Mouse (Mus musculus) heart, embryonic 10.5 days (tissue): ENCODE results near the gene Osbpl2. TPM values are rescaled to one million over a fixed set of nuclear protein-coding genes. Genes with fewer than 3 reads are reported as not detected.
A peak's percentile ranks its signal among the peaks of the same experiment; 100 is the strongest.

Experiments
- DNase-seq: peaks from one replicate; pipeline ENCODE4 v3.0.0-alpha.2; 2017; ENCODE audit warnings: low spot score
- H3K27ac ChIP-seq: fragments of 300-500 bp; sonication (generic); 2 replicates; pipeline ENCODE4 v1.5.1; 2016; ENCODE audit warnings: mild to moderate bottlenecking
- H3K27me3 ChIP-seq: fragments of 300-500 bp; sonication (generic); 2 replicates; pipeline ENCODE4 v1.6.1; 2016; ENCODE audit warnings: mild to moderate bottlenecking; ENCODE audit not compliant: poor library complexity, insufficient read depth, severe bottlenecking
- H3K36me3 ChIP-seq: fragments of 300-500 bp; sonication (generic); 2 replicates; pipeline ENCODE4 v1.6.1; 2016; ENCODE audit warnings: mild to moderate bottlenecking, moderate library complexity
- H3K4me1 ChIP-seq: fragments of 300-500 bp; sonication (generic); 2 replicates; pipeline ENCODE4 v1.6.1; 2016; ENCODE audit warnings: mild to moderate bottlenecking
- H3K4me3 ChIP-seq: fragments of 300-500 bp; sonication (generic); 2 replicates; pipeline ENCODE4 v1.5.1; 2016; ENCODE audit warnings: mild to moderate bottlenecking, moderate library complexity
- H3K9me3 ChIP-seq: fragments of 300-500 bp; sonication (generic); 2 replicates; pipeline ENCODE4 v1.6.1; 2016; ENCODE audit warnings: mild to moderate bottlenecking, moderate library complexity
- WGBS: fragments of 180-500 bp; shearing (Covaris S2); methylation state at CpG from one replicate; pipeline ENCODE4 v1.1.7; 2016; 5-methylcytosine and 5-hydroxymethylcytosine counted together
- microRNA-seq: library from miRNA; unstranded; fragments of <30 nt; microRNA quantifications from one replicate; pipeline ENCODE4, GENCODE M21; 2017
- polyA plus RNA-seq: library from polyadenylated mRNA; unstranded; fragments of >200 nt; fragmentation: Nextera tagmentation; extraction: Ambion mirVana; gene quantifications from 2 replicates; pipeline ENCODE4 v1.2.1, GENCODE M21; 2016

Gene Osbpl2
- polyA plus RNA-seq, 1 experiment from 2014 or later: 29.7 TPM

DNA sequence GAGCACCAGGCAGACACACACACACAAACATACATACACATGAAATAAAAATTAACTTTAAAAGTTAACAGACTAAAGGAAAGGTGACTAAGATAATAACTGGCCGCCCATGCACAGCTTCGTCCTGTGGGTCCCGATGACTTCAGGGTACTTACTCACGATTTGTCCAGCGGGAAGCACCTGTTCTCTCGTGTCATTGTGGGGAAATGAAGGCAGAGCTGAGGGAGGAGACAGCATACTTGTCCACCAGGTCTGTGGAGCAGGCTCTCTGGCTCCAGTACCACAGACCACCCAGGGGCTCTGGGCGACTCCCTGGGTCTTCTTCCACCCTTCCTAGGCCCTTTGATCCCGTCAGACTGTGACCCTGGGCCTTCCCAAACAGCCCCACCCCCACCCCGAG is 82.2 kb downstream of the Osbpl2 start:
- 78% methylated on average over 9 of the region's 9 CpGs for WGBS
- no peak overlapping the region for H3K4me3 ChIP-seq
- H3K4me1 ChIP-seq: peaks cover 34% of the 10 kb centered on the region
- H3K27ac ChIP-seq: no peak overlapping the region
- peaks cover 56% of the 10 kb centered on the region for H3K36me3 ChIP-seq
- DNase-seq: no peak
- H3K9me3 ChIP-seq: no peaks in the 10 kb centered on the region
- no peaks in the 10 kb centered on the region for H3K27me3 ChIP-seq

DNA sequence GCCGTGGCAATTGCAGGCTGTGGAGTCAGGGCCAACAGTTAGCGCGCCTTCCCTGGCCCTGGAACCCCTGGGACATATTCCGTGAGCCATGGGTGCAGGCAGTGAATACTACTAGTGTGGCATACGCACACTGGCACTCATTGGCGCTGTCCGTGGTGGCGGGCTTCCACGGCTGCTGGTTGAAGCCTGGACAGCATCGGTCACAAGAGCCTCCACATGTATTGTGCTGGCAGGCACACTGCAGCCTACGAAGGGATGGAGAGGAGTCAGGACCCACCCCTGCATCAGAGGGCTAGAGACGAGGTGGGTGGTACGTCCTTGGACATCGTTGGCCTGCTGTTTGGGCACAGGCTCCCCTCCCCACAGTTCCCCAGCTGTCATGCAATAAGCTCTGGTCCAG is 83.2 kb downstream of the Osbpl2 start:
- no peak overlapping the region for H3K4me3 ChIP-seq

DNA sequence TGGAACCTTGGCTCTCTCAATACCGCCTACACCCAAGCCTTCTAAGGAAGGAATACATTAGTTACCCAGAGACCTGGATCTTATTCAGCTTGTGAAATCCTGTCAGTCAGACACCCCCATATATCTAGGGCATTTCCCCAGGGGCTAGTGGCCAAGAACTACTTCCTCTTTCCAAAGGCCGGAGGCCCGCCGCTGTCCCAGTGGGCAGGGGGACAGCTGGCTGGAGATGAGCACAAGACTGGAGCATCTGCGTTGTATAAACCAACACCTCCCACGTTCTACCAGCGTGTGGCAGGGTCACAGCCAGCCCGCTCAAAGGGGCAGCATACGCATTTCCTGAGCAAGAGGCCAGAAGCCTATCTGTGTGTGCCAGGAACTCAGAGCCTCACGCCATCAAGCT is 83.7 kb downstream of the Osbpl2 start:
- H3K36me3 ChIP-seq: peaks cover 53% of the 10 kb centered on the region
- WGBS: 82% methylated on average over 10 of the region's 10 CpGs

More for the DNA sequence above, 83.2 kb downstream of the Osbpl2 start:
- H3K27me3 ChIP-seq: no peaks in the 10 kb centered on the region
- 89% methylated on average over 14 of the region's 14 CpGs for WGBS
- H3K9me3 ChIP-seq: no peaks in the 10 kb centered on the region
- peaks cover 55% of the 10 kb centered on the region for H3K36me3 ChIP-seq
- no peak overlapping the region for H3K27ac ChIP-seq
- DNase-seq: no peak
- peaks cover 29% of the 10 kb centered on the region for H3K4me1 ChIP-seq

DNA sequence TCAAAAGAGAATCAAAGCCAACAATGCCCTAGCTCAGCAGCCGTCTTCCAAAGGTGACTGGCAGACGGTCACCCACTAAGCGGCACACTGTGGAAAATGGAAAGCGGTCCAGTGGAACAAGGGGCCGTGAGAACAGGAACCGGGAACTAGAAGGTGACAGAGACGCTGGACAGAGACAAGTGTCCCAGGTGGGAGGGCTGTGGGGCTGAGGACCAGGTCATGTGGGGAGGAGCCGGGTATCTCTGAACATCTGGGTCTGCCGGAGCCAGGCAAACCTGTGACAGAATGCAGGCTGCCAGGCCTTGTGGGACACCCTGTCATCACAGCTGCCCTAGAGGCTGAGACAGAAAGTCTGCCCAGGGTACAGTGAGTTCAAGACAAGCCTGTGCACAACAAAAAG is 85.4 kb downstream of the Osbpl2 start:
- 65% methylated on average over 9 of the region's 9 CpGs for WGBS
- DNase-seq: no peak

More for the DNA sequence above, 83.7 kb downstream of the Osbpl2 start:
- H3K4me1 ChIP-seq: peaks cover 26% of the 10 kb centered on the region
- no peak overlapping the region for H3K4me3 ChIP-seq
- H3K27ac ChIP-seq: no peak overlapping the region
- no peaks in the 10 kb centered on the region for H3K9me3 ChIP-seq
- no peaks in the 10 kb centered on the region for H3K27me3 ChIP-seq
- no peak for DNase-seq

DNA sequence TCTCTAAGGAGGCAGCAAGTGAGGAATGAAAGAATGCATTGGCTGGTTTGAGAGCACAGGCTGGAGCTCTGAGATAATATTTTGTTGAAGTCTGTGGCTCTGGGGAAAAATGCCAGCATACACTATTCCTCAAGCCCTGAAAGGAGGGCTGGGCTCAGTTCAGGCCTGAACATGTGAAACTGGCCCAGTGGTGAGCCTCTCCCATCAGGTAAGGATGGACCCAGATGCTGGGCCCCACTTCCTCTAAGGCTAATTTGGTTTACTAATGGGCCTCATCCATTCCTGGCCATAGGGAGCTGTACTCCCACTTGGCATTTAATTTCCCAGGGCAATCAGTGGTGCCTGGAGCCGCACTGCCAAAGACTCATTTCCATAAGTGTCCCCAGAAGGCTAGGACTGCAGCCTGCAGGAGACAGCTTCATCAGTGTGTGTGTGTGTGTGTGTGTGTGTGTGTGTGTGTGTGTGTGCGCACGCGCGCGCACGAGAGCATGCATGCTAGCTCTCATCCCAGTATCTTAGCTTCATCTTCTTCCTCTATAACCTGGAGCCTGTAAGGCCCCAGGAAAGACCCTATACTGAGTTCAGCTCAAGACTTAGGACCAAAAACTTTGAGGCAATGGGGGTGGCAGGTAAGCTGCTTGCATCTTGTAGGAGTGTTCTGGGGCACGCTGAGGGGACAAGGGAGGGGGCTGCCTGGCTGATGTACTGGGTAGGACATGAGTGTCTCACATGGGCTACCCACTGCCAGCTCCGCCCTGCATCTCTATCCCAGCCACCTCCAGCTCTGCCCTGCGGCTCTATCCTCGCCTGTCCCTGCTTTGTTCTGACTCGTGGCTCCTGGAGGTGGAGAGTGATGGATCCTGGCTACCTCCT is 86.2 kb downstream of the Osbpl2 start:
- H3K27me3 ChIP-seq: no peaks in the 10 kb centered on the region
- no peak overlapping the region for H3K27ac ChIP-seq
- no peak for DNase-seq
- H3K9me3 ChIP-seq: no peaks in the 10 kb centered on the region
- H3K4me1 ChIP-seq: peaks cover 28% of the 10 kb centered on the region
- peaks cover 42% of the 10 kb centered on the region for H3K36me3 ChIP-seq
- H3K4me3 ChIP-seq: no peak overlapping the region
- WGBS: 89% methylated on average over 12 of the region's 12 CpGs

More for the DNA sequence above, 85.4 kb downstream of the Osbpl2 start:
- Histone ChIP-seq H3K27me3 (no peaks in the 10 kb centered on the region), H3K9me3 (no peaks in the 10 kb centered on the region), H3K27ac (no peak overlapping the region), H3K4me1 (peaks cover 31% of the 10 kb centered on the region), H3K4me3 (no peak overlapping the region), H3K36me3 (peaks cover 44% of the 10 kb centered on the region)

DNA sequence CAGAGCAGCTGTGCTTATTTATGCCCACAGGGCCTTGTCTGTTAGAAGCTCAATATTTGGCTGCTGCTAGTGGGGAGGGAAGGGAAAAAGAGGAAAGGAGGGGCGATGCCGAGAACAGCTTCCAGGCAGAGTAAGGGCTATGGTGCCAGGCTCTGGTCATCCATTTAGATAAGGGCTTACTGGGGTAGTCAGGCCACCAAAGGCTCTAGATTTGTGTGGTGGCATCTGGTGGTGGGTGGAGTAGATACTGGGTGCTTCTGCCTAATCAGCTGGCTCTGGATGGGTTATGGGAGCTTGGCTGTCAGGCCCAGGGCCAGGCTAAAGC is 86.8 kb downstream of the Osbpl2 start:
- H3K4me1 ChIP-seq: peaks cover 26% of the 10 kb centered on the region
- 71% methylated on average over 2 of the region's 2 CpGs for WGBS
- no peak for DNase-seq
- no peaks in the 10 kb centered on the region for H3K27me3 ChIP-seq
- peaks cover 42% of the 10 kb centered on the region for H3K36me3 ChIP-seq
- H3K27ac ChIP-seq: no peak overlapping the region
- no peak overlapping the region for H3K4me3 ChIP-seq
- no peaks in the 10 kb centered on the region for H3K9me3 ChIP-seq

DNA sequence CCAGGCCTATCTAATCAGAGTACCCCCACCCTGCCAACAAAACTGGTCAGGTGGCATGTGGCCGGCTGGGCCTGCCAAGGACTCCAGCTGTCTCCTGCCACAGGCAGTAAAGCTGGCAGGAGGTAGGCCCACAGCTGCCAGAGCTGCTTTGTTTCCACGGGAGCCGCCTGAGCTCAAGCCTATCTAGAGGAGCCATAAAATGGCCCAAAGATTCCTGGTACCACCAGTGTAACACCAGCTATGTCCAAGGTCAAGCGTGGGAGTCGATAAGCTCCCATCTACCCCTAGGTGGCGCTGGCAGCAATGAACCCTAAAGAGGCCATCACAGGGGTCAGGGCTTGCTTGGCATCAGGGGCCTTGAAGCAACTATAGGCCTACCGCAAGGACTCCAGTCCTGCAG is 88.7 kb downstream of the Osbpl2 start:
- 0 out of 2 replicates have a peak overlapping the region, but pooled peaks have one; percentile 62 for H3K27ac ChIP-seq
- 58% methylated on average over 7 of the region's 7 CpGs for WGBS
- no peak overlapping the region for H3K4me3 ChIP-seq
- peaks cover 23% of the 10 kb centered on the region for H3K4me1 ChIP-seq
- H3K27me3 ChIP-seq: no peaks in the 10 kb centered on the region
- no peak for DNase-seq
- H3K9me3 ChIP-seq: no peaks in the 10 kb centered on the region
- H3K36me3 ChIP-seq: peaks cover 38% of the 10 kb centered on the region

DNA sequence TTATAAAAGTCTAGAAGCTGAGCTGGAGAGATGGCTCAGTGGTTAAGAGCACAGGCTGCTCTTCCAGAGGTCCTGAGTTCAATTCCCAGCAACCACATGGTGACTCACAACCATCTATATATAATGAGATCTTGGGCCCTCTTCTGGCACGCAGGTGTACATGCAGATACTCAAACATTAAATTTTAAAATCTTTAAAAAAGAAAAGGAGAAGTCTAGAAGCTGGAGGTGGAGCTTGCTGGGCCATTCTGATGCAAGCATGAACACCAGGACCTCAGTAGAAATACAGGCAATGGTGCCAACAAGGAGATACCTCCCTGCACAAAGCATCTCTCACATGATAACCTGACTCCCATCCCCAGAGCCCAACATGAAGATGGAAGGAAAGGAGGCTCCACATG is 89.9 kb downstream of the Osbpl2 start:
- 90% methylated on average over 1 of the region's 1 CpGs for WGBS
- no peak for DNase-seq
- H3K36me3 ChIP-seq: peaks cover 42% of the 10 kb centered on the region
- H3K4me1 ChIP-seq: peaks cover 28% of the 10 kb centered on the region
- H3K9me3 ChIP-seq: no peaks in the 10 kb centered on the region
- H3K27ac ChIP-seq: no peak overlapping the region
- H3K4me3 ChIP-seq: no peak overlapping the region
- H3K27me3 ChIP-seq: no peaks in the 10 kb centered on the region

DNA sequence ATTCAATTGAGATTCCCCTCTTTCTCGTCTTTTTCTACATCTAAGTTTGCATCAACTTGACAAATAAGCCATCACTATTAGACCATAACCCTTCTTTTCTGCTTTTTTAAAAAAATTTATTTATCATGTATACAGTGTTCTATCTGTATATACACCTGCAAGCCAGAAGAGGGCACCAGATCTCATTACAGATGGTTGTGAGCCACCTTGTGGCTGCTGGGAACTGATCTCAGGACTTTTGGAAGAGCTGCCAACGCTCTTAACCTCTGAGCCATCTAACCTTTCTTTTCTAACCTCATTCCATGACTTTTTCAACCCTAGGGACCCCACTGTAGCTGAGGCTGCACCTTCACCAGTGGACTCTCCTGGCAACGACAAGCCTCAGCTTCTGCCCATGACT is 93.1 kb downstream of the Osbpl2 start:
- Histone ChIP-seq H3K4me3 (no peak overlapping the region), H3K9me3 (no peaks in the 10 kb centered on the region), H3K36me3 (peaks cover 28% of the 10 kb centered on the region), H3K27ac (no peak overlapping the region), H3K27me3 (no peaks in the 10 kb centered on the region), H3K4me1 (peaks cover 44% of the 10 kb centered on the region)
- DNase-seq: no peak
- WGBS: 90% methylated on average over 3 of the region's 3 CpGs

Small RNA genes lying within 50 kb of the gene (microRNA-seq; reads per million reads assigned to microRNA genes)
- not detected for gene Mir7005

Other genes starting within 250 kb of the Osbpl2 start
- gene Taf4, start 142.7 kb upstream of the Osbpl2 start, polyA plus RNA-seq: 2.2 and 3.2 TPM in 2 replicates
- gene Lsm14b, start 94.3 kb upstream of the Osbpl2 start, polyA plus RNA-seq: 4.0 and 4.9 TPM in 2 replicates
- 567 and 701 TPM in 2 replicates for gene Psma7, start 76.9 kb upstream of the Osbpl2 start, polyA plus RNA-seq
- 3.5 and 4.4 TPM in 2 replicates for gene Ss18l1, start 76.8 kb upstream of the Osbpl2 start, polyA plus RNA-seq
- 28.2 and 29.7 TPM in 2 replicates for gene Mtg2, start 48.7 kb upstream of the Osbpl2 start, polyA plus RNA-seq
- 0.10 TPM in 1 of 2 replicates, not detected in the other for gene Hrh3, start 14.8 kb upstream of the Osbpl2 start, polyA plus RNA-seq
- 202 and 240 TPM in 2 replicates for gene Adrm1, start 52.2 kb downstream of the Osbpl2 start, polyA plus RNA-seq
- gene Lama5, start 106.6 kb downstream of the Osbpl2 start, polyA plus RNA-seq: 23.6 and 30.8 TPM in 2 replicates
- 332 and 360 TPM in 2 replicates for gene Rps21, start 138.1 kb downstream of the Osbpl2 start, polyA plus RNA-seq
- 12.4 and 13.1 TPM in 2 replicates for gene Cables2, start 154.2 kb downstream of the Osbpl2 start, polyA plus RNA-seq
- 0.16 and 0.68 TPM in 2 replicates for gene Rbbp8nl, start 170.6 kb downstream of the Osbpl2 start, polyA plus RNA-seq
- gene Gata5, start 215.4 kb downstream of the Osbpl2 start, polyA plus RNA-seq: 34.7 and 41.3 TPM in 2 replicates